In the genomic region with DNA sequence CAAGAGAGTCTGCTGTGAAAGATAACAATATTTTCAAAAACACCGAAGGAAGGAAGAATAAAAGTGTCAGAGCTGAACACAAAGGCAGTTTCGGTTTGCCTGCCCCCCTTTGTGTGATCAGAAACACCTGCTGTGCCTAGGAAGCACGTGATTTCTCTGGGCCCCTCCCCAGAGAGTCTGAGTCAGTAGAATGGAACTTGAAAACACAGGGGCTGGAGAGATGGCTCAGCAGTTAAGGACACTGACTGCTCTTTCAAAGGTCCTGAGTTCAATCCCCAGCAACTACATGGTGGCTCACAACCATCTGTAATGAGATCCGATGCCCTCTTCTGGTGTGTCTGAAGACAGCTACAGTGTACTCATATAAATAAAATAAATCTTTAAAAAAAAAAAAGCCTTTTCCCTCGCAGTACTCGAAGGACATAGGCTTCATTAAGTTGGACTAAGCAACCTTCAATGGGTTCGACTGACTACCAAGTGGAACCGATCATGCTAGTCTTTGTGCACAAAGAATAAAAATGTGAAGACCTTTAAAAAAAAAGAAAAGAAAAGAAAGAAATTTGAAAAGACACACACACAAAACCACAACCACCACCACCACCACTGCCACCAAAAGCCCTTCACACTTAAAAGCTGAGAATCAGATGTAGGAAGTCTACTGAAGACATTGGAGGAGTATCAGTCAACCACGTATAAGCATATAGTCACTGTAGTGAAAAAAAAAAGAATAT, we compare ENCODE assay signal across 14 mouse cellular contexts.
DNase-seq lines count a peak whose midpoint lies in the region; TF ChIP-seq lines count a peak whose summit lies in the region.
"Had no signal": no experiment of that assay in that cellular context is flagged by ENCODE, and none has a peak within 500 bp of the region (broad histone marks: within the 10 kb centered on the region; RNA-seq: fewer than 3 reads in every experiment).

No protein-coding gene starts in this region.

- 54% methylated on average over 9 of the region's 9 CpGs for WGBS in lung, adult 2 months

- peak; percentile 35 for DNase-seq in embryo, embryonic 10.5 days (ENCODE audit: low spot score)
- no peak for DNase-seq in embryo, embryonic 9.5 days (ENCODE audit: extremely low spot score)
- peak; percentile 17 for DNase-seq in lung, postnatal 36 days
- DNase-seq in lung, adult 2 months = no peak
- DNase-seq in mesoderm, embryonic 11.5 days (ENCODE audit: low read depth, low spot score) = peak; percentile 22
- DNase-seq in thymus, postnatal 25 days = peak; percentile 71
- DNase-seq in left cerebral cortex, postnatal 10 days (ENCODE audit: extremely low spot score in 1 of 2, low spot score in 2 of 2) = no peak
- DNase-seq in urinary bladder, postnatal 10 days (ENCODE audit: low spot score) = no peak
- DNase-seq: adrenal gland, adult 8-10 months; cerebellum, adult 8-10 months; lung, postnatal 14 days; right cerebral cortex, postnatal 25 days had no signal

- H3K4me3 ChIP-seq in lung, adult 2 months (replicated peaks; ENCODE audit: extremely low read depth, low read depth, low read length) = no peak overlapping the region
- H3K4me3 ChIP-seq: hindbrain, embryonic 15.5 days; layer of hippocampus, adult 2 months had no signal

- peaks cover 4% of the 10 kb centered on the region for H3K4me1 ChIP-seq in lung, adult 2 months (ENCODE audit: control insufficient read depth, insufficient read depth, low read length)
- H3K4me1 ChIP-seq: hindbrain, embryonic 15.5 days had no signal

- TF ChIP-seq CTCF in lung, adult 2 months (IDR thresholded peaks at IDR 0.05; ENCODE audit: insufficient read depth, low read length) = no peak

- no peak for TF ChIP-seq POLR2A in lung, adult 2 months (IDR thresholded peaks at IDR 0.05; ENCODE audit: borderline replicate concordance, extremely low read depth, low read depth, low read length)

- intact Hi-C loops in left cerebral cortex, postnatal 10 days (cut with DNase I) = loop anchor here (10.0 kb wide), 2 partner anchors 482 to 732 kb away; a partner anchor contains a TSS

Comparison
In these comparisons a context has a peak if more than half of its experiments do, and no peak if none do; other contexts are left out.
1. DNase-seq: peak in embryo, embryonic 10.5 days (single experiment), lung, postnatal 36 days (single experiment), mesoderm, embryonic 11.5 days (single experiment) and thymus, postnatal 25 days (single experiment); none in embryo, embryonic 9.5 days (single experiment), lung, adult 2 months (single experiment), left cerebral cortex, postnatal 10 days (0 of 2) and urinary bladder, postnatal 10 days (single experiment).